Mouse (Mus musculus): ENCODE measurements at regions not wholly inside any gene's neighbourhood (a gene's known extent, or its start where the extent isn't known, plus 50 kb on each side); places are given as distances from the start of the nearest gene placed in this dataset.

- TF ChIP-seq TCF12 (IDR thresholded peaks at IDR 0.05; ENCODE audit: low read depth, low read length) (no peak), ZNF384 (IDR thresholded peaks at IDR 0.05; ENCODE audit: low read depth, low read length) (no peak), MAFK (IDR thresholded peaks at IDR 0.05; ENCODE audit: insufficient replicate concordance, low read length) (no peak), HCFC1 (IDR thresholded peaks at IDR 0.05; ENCODE audit: low read depth, low read length) (no peak)
Observed at GRCm38 (mm10) chr5:75721291-75721690, 146.6 kb downstream of the Kit start.

All from CH12.LX (cell line).